Mouse (Mus musculus) left cerebral cortex, adult 11 months (tissue): ENCODE measurements at regions not wholly inside any gene's neighbourhood (a gene's known extent, or its start where the extent isn't known, plus 50 kb on each side); places are given as distances from the start of the nearest gene placed in this dataset.

Experiments
- DNase-seq: peaks from one replicate; pipeline ENCODE4 v3.0.0; 2022; ENCODE audit warnings: low spot score

DNA sequence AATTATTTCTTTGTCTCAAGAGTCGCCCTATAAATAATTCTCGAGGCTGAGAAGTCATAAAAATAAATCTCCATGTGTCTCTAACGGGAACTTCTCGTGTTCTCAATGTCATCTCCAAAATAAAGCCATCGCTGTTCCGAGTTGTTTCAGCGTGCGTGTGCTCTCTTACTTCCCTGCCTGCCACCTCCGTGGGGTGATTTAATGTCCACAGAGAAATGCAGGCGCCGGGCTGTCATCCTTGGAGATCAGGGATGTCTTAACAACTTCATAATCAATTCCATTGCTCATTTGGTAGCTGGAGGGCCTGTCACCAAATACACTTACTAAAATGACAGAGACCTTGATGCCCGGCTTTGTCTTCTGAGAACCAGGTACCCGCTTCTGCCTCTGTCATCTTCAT lies 161.8 kb downstream of the Pmp22 start:
- DNase-seq, result no peak

DNA sequence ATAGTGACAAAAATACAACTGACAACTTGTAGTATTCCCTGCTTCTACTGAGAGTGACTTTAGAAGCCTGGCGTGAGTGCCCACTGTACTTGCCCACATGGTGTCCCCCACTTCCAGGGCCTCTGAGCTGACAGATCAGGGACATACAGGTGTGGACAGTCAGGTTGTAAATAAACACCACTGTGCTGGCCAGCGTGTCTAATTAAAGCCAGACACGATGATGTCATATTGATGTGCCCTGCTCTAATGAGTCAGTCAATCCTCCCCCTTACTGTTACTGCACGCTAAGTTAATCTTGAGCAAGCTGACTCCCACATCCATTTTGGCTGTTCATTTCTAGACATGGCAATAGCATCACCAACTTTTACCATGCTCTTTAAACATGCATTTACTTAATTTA lies 164.7 kb downstream of the Pmp22 start:
- no peak for DNase-seq

DNA sequence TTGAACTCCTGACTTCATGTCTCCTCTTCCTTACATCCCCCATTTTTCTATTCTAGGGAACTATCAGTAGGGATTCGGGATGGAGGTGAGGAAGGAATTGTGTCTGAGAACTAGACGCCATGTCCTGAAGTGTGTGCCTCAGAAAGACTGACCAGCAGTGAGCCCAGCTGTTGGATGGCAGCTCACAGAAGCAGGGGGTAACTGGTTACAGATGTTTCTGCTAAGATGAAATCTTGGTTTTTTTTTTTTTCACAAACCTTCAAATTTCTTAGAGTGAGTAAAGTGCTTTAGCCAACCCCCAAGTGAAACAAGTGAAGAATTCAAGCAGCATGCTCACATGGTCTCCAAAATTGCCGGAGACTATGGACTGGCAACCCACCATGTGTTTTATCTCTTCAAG lies 165.7 kb downstream of the Pmp22 start:
- DNase-seq, result no peak

DNA sequence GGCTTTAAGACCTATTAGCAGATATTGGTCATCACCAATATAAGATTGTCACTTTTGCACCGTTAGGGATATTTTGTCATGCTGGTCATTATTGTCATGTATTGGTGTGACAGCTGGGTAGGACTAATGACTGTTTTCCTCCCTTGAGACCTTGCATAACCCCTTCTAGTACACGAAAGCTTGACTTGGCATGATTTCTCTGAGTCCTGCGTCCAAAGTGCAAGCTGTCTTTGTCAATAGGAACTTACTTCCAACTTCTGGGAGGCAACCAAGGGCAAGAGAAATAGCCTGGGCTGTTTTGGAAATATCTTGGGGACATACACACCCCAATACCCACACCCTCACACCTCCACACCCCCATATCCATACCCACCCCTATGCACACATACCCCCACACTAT lies 167.7 kb downstream of the Pmp22 start:
- DNase-seq, result no peak

DNA sequence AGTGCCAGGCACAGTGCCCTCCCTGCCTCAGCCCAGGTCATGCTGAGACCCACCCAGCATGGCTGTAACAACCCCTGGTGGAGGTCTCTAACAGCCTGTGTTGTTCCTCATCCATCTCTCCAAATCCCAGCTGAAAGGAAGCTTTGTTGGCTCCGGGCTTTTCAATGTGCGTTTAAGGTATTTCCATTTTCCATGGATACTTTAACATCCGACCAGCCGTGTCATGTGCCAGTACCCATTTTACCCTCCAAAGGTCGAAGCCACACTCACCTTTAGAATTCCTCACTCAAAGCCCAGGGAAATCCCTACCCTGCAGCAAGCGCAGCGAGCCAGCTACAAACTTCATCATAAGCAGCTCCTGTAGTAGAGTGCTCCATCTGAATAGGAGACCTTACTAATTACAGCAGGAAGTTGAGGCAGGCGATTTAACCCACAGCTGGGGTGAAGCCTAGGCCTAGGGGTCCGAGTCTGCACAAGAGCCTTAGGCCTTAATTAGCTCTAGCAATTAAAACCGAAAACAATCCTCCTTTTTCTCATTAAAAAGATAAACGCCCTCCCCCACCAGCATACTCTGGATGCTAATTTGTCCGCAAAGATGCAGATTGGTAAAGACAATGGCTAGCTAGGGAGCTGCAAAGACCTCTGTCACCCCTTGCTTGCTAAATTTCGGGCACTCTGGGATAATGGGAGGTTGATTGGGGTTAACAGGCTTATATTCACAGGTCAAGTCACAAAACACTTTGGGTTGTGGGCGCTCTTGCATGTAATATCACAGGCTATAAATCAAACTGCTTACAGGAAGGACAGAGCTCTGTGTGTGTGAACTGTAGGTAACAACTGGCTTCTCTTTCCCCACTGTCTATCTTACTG lies 171.2 kb downstream of the Pmp22 start:
- no peak for DNase-seq

DNA sequence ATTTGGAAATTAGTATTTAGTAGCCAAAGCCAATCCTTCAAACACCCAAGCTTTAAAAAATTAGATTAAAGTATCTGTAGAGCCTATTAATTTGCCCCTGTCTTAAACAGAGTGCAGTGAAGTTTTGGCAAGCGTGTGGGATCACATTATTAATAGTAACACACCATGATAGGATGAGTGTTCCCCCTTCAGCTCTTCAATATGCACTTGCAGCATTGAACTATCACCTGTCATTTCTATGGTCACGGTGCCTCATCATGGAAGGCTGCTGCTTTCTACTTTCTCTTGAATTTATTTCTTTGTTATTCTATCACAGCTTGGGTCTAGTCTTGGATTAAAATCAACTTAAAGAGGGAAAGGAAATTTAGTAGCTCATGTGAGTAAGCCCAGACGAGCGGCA lies 196.4 kb downstream of the Pmp22 start:
- DNase-seq, result no peak

DNA sequence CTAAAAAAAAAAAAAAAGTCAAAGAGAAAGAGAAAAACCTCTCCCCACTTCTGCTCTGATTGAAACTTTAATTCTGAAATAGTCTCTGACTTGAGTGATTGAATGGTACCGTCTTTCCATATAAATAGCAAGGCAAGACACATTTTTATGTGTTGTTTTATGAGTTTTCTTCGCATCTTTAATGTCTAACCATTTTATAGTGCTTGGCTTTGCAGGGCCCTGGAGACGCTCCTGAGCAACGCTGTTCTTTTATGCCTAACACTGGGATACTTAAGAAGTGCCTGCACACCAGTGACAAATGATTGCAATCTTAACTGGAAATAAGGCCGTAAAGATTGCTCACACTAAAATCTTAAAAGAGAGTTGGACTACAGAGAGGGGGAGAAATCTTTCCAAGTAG lies 198.1 kb downstream of the Pmp22 start:
- no peak for DNase-seq

DNA sequence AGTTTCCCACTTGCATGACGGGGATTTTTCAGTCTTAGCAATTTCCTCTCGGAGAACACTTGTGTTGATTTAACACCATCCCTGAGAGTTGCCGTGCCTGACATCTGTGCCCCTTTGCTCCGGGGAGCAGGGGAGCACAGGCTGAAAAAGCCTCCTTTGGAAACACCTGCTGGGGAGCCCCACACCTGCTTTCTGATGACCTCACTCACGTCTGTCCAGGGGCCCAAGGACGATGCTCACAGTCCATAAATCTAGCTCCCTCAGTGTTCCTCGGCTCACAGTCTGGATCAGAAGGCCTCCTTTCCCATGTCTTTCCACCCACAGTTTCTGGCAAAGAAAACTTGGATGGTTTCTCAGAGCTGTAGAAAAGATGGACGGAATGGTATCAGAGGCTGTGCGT lies 208.7 kb downstream of the Pmp22 start:
- no peak for DNase-seq

DNA sequence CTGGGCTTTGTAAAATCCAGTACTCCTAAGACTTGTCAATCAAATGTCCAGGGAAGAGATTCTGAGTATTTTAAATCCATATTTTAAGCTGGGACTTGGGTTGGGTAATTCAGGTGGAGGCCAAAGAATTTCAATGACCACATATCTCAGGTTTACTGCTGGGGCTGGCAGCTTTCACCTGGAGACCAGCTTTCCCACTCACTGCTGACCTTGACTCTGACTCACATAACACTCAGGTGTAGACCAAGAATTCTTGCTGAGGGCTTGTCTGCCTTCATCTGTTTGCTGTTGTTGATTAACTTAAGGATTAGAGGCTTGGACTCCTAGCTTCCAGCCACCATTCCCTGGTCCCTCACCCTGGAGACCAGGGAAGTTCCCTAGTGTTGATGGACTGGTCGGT lies 209.5 kb downstream of the Pmp22 start:
- no peak for DNase-seq

DNA sequence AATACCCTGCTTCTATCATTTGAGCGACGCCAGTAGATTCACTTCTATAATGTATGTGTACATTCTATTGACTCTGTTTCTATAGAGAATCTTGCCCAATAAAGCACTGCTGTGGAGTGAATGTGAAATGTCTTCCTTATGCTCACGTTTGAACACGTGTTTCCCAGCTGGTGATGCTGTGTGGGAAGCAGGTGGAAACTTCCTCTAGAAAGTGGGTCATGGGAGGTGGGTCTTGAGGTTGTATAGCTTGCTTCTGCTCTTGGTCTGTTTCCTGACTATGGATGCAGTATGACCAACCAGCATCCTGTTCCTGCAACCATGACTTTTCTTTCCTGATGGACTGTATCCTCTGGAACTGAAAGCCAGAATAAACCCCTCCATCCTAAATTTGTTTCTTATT lies 216.9 kb downstream of the Pmp22 start:
- no peak for DNase-seq

DNA sequence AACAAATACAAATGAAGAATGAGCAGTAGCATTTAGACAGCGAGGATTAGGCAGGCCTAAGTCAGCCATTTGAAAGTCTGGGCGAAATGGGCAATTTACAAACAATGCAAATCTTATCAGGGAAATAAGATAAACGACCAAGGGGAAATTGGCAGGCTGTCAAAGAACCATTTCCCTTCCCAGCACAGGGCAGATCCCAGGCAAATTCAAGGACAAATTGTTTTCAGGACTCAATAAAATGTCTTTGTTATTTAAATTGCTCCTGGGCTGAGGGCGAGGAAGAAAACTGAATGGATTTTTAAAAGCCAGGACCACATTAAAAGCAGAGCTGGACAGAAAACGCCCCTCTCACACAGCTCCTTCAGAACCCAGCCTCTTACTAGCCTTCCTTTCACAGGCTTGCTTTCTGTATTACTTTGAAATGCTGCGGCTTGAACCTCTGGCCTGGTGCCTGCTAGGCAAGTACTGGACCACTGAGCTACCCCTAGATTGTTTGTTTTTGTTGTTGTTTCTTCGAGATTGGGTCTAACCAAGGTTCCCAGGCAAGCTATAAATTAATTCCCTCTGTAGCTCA lies 221.4 kb downstream of the Pmp22 start:
- DNase-seq, result no peak

DNA sequence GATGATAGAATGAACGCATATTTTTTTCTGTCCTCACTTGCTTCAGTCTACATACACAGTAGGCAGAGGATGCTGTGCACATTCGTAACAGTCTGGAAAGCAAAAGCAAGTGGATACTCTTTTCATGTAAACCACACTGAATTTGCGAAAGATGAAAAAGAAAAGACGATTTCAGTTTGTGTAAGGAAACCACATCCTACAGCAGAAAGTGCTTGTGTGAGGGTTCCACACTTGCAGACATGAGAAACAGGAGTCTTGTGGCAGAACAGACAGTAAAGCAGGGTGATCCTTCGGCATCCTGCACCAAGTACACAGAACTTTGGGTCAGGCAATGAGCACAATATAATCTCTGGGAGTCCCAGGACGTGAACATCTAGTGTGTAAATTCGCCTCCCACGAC lies 223.2 kb downstream of the Pmp22 start:
- no peak for DNase-seq

DNA sequence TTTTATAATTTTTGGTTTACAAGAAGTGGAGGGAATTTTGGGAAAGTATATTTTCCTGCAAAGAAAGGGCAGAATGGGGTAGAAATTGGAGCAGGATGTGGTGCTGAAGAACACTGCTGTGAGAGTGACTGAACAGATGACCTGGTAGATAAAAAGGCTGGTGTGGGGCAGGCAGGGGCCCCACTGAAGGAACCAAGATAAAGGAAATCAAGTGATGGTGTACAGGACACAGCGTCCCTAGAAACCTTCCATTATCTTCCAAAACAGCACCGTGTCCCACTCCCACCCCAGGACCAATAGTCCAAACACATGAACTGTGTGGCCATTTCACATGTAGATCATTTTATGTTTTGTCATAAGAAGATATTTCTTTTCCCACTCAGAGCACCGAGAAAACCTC lies 224.2 kb downstream of the Pmp22 start:
- DNase-seq, result no peak

DNA sequence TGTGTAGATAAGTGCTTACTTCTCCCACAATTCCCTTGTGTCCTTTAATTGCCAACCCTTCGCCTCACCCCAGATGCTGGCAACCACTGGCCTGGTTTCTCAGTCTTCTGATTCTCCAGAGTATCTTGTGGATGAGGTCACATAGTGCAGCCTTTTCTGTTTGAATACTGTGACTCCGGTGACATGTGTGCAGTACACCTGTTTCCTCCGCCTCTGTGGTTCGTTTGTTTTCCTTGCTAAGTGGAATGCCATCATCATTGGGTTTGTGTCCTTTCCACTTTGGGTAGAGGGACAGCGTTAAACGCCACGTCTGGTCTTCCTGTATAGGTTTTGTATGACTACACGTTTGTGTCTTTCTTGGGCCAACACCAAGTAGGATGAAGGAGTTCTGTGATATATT lies 224.9 kb downstream of the Pmp22 start:
- no peak for DNase-seq

DNA sequence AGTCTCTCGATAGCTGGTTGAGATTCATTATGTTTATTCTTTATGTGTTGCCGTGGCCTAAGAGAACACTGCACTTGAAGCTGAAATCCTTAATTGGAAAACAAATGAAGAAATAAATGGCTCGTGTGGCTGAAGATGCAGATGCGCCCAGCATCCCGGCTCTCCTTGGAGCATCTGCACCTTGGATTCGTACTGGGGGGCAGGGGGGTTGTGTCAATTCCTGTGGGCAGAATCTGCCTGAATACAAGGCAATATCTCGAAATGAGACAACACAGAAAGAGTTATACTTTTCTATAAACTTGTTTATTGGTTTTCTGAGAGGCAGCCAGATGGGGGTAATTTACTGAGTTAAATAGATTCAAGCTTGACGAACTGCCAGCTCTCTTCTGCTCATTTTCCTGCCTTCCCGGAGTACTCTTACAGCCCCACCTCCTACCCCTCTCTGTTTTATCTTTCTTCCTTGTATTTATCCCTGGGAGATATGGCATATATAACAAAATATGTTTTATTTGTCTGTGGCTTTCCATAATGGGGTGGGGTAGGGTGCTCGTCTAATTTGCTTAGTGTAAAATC lies 229.1 kb downstream of the Pmp22 start:
- DNase-seq, result no peak

DNA sequence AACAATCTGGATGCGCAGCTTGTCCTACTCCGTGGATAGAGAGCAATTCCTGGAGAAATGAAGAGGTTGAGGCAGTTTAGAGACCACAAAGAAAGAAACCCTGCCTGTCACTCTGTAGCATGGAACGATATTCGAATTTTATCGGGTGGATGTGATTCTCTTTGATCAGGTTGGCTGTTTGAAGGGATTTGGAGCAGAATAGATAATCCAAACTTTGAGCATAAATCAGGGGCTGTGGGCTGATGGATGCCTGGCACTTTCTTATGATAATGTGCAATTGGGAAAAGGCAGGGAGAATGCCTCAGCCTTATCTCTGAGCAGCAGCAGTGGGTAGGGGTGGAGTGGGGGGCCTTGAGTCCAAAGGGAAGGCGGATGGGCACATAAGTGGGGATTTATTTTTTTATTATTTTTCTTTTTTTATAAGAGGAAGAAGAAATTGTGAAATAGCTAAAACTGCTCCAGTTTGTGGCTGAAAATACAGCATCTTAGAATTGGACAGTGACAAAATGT lies 239.0 kb downstream of the Pmp22 start:
- DNase-seq, result no peak

DNA sequence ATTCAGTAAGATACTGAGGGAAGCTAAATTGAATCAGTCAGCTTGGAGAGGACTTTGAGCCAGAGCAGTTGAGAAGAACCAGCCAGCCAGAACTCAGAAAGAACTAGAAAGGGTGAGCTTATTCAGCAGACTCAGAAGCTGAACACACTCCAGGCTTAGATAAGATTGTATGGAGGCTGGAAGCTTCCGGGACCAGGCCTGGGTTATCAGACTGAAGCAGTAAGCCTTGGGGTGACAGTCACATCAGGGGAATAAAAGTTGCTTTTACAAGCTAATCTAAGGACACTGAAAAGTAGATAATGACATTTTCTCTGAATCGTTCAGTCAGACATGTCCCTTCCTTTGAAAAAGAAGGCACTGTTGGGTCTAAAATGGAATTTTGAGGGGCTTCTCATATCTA lies 240.7 kb downstream of the Pmp22 start:
- no peak for DNase-seq

DNA sequence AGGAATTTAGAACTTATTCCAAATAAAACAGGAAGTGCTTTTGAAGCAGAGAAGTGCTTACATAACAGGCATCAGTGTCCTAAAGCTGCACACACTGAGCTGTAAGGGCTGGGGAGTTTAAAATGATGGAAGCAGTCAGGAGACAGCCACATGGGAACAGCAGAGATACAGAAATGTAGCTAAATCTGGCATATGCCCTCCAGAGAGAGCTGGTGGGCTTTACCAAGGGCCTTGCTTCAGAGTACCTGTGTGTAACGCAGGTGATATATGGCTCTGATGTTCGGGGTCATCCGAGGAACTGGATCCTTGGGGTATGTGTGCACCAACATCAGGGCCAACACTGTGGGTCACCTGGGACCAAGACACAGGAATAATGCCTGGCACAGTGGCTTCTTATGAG lies 247.5 kb downstream of the Pmp22 start:
- no peak for DNase-seq

DNA sequence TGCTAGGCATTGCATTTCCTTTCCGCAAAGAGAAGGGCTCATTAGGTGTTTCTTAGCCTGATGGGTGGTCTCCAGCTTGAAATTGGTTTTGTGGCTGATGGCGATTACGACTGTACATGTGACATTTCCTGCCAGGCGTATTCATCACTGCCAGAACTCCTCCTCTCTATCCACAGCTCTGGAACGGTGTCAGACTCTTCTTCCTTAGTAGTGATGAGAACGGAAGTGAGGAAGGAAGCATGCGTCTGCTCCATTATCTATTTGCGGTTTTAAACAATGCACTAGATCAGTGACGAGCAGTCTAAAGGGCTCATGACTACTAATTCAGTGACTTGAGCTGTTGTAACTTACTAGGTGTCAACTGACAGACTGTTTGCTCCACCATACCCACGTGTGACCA lies 248.2 kb downstream of the Pmp22 start:
- no peak for DNase-seq

DNA sequence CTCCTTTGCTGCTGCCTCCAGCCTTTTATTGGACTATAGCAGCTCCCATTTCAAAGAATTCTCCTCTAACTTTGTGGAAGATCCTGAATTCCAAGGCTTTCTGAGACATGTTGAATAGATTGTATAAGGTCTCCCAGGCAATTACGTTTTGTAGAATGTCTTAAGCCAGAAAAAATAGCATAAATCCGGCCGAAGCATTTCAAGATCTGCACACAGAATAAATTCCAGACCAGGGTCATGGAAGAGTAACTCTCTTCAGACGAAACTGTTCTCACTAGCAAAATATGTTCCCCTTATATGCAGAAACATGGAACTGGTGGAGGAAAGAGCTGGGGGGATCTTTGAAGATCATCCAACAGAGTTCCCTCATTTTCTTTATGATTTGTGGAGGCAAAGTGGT lies 259.5 kb downstream of the Pmp22 start:
- no peak for DNase-seq

DNA sequence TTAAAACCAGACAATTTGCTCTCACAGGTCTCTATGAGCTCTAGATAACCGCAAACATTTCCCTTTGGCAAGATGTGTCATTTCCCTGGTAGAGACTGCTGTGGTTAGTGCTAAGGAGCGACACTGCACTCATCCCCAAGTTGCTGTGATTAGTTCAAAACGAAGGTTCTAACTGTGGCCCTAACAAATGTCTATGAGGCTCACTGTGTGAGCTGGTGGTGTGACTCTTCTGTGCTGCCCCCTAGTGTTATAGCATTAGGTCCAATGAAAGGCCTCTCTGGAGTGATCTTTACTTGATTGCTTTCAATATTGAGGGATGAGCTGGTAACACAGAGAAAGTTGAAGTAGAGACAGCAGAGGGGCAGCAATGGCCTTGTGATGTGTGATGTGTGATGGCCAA lies 262.7 kb downstream of the Pmp22 start:
- no peak for DNase-seq

DNA sequence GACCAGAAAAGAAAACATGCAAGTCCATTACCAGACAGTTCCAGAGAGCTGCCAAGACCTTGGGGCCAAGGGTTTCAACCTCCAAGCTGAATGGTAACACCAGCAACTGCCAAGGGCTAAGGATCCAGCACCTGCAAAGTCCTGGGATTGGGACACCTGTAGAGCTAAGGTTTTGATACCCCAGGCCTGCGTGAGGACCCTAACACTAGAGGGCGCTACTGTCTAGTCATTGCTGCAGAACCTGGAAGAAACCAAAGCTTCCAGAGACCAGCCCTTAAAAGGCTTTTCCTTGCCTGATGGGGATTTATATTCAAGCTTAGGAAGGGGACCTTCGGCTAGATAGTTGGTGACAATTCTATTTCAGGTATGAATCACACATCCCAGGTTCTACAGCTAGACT lies 263.6 kb downstream of the Pmp22 start:
- DNase-seq, result no peak

DNA sequence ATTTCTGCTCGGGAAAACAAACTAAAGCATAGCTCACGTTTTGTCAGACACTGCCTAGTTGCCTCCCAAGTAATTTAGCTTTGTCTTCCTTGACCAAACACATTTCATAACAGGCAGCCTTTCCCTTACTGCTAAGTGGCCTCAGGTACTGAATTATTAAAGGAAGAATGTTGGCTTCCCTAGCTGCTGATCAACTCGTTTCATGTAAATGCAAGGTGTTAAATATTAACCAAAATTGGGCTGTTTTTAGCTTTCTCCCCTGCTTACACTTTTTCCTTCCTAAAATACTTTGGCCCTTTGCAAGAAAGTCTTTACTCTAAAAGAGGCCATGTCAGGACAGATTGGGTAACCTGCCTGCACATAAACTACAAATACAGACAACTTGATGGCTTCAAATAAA lies 265.4 kb downstream of the Pmp22 start:
- no peak for DNase-seq

DNA sequence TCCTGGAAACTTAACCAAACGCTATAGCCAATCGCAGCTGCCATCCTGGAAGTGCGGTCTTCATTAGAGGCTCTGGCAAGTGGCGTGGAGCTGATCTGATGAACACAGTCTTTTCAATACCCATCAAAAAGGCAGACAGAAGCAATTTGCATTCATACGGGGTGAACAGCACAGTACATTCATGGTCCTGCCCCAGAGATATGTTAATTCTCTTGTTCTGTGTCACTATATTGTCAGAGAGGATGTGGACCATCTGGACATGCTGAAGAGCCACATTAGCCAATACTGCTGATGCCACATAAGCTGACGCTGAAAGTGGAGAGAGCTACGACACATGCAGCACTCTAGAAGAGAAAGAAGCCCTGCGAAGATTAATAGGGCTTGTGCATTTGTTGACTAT lies 267.6 kb downstream of the Pmp22 start:
- DNase-seq, result no peak
